Mouse (Mus musculus) midbrain, embryonic 16.5 days (tissue): Measurements from ENCODE around the gene Olfr642. TPM values are rescaled to one million over a fixed set of nuclear protein-coding genes. Genes with fewer than 3 reads are reported as not detected.

Experiments
- ATAC-seq: fragments of 200-750 bp; cut with Nextera tagmentation; 2 replicates; pipeline ENCODE4 v1.8.0; 2017; ENCODE audit warnings: moderate TSS enrichment
- H3K27ac ChIP-seq: fragments of 300-500 bp; sonication (generic); 2 replicates; pipeline ENCODE4 v1.5.1; 2014; ENCODE audit warnings: mild to moderate bottlenecking, low read length, mixed read lengths
- H3K27me3 ChIP-seq: fragments of 300-500 bp; sonication (generic); 2 replicates; pipeline ENCODE4 v1.6.1; 2014; ENCODE audit warnings: low read depth, low read length, mixed read lengths; ENCODE audit not compliant: control insufficient read depth, insufficient read depth
- H3K36me3 ChIP-seq: fragments of 300-500 bp; sonication (generic); 2 replicates; pipeline ENCODE4 v1.6.1; 2014; ENCODE audit warnings: mild to moderate bottlenecking, low read length, moderate library complexity, mixed read lengths; ENCODE audit not compliant: control insufficient read depth, insufficient read depth
- H3K4me1 ChIP-seq: fragments of 300-500 bp; sonication (generic); 2 replicates; pipeline ENCODE4 v1.6.1; 2014; ENCODE audit warnings: mild to moderate bottlenecking, low read length, mixed read lengths; ENCODE audit not compliant: control insufficient read depth, insufficient read depth
- H3K4me2 ChIP-seq: fragments of 300-500 bp; sonication (generic); 2 replicates; pipeline ENCODE4 v1.6.1; 2014; ENCODE audit warnings: mild to moderate bottlenecking, low read length, mixed read lengths
- H3K4me3 ChIP-seq: fragments of 300-500 bp; sonication (generic); 2 replicates; pipeline ENCODE4 v1.5.1; 2014; ENCODE audit warnings: low read depth, mild to moderate bottlenecking, low read length, moderate library complexity, mixed read lengths
- H3K9ac ChIP-seq: fragments of 300-500 bp; sonication (generic); 2 replicates; pipeline ENCODE4 v1.6.1; 2014; ENCODE audit warnings: low read depth, low read length, mixed read lengths
- H3K9me3 ChIP-seq: fragments of 300-500 bp; sonication (generic); replicated peaks from 2 replicates; pipeline ENCODE4 v1.6.1; 2014; ENCODE audit warnings: mild to moderate bottlenecking, low read length, mixed read lengths; ENCODE audit not compliant: control insufficient read depth, poor library complexity, severe bottlenecking
- WGBS: fragments of 180-500 bp; shearing (Covaris S2); extraction: QIAGEN DNeasy Blood & Tissue Kit; methylation state at CpG from one replicate; pipeline ENCODE4 v1.1.7; 2014; 5-methylcytosine and 5-hydroxymethylcytosine counted together
- polyA plus RNA-seq: library from polyadenylated mRNA; unstranded; fragments of >200 nt; fragmentation: Nextera tagmentation; extraction: Ambion mirVana; gene quantifications from 2 replicates; pipeline ENCODE4 v1.2.1, GENCODE M21; 2015

The Olfr642 gene
- polyA plus RNA-seq, 1 experiment from 2014 or later = not detected

DNA sequence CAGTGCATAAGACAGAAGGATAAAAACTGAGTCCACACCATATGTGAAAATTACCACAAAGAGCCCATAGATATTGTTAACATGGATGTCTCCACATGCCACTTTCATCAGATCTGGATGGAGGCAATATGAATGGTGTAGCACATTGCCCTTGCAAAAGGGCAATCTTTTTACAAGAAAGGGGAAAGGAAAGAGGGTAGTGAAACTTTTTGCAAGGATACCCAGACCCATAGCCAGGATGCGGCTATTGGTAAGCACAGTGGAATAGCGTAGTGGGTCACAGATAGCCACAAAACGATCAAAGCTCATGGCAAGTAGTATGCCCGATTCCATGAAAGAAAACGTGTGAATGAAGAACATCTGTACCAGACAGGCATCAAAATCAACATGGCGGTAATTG lies 30.8 kb downstream of the Olfr642 start:
- Histone ChIP-seq H3K27ac (no peak overlapping the region), H3K4me1 (no peaks in the 10 kb centered on the region), H3K4me3 (no peak overlapping the region), H3K9ac (no peak overlapping the region), H3K4me2 (no peak overlapping the region), H3K27me3 (no peaks in the 10 kb centered on the region), H3K9me3 (no peaks in the 10 kb centered on the region), H3K36me3 (no peaks in the 10 kb centered on the region)
- 87% methylated on average over 6 of the region's 6 CpGs for WGBS
- no peak for ATAC-seq

DNA sequence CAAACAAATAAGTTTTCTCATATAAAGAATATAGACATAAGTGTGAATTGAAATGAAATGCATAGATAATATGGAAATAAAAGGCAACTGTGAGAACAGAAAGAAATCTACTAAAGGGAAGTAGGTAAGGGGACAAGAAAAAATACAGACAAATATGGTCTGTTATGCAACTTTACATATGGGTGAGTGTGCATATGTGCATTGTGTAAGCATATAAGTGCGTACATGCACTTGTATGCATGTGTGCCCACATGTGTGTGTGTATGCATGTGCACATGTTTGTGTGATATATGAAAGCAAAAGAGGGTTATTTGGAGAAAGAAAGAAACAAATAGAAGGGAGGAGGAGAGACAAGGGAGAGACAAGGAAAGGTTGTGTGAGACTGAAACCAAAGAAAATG lies 33.5 kb downstream of the Olfr642 start:
- no peak overlapping the region for H3K4me3 ChIP-seq
- H3K27me3 ChIP-seq = no peaks in the 10 kb centered on the region
- H3K9ac ChIP-seq = no peak overlapping the region
- H3K4me2 ChIP-seq = no peak overlapping the region
- H3K36me3 ChIP-seq = no peaks in the 10 kb centered on the region
- H3K9me3 ChIP-seq = no peaks in the 10 kb centered on the region
- no peak overlapping the region for H3K27ac ChIP-seq
- 88% methylated on average over 1 of the region's 1 CpGs for WGBS
- ATAC-seq = no peak
- no peaks in the 10 kb centered on the region for H3K4me1 ChIP-seq

DNA sequence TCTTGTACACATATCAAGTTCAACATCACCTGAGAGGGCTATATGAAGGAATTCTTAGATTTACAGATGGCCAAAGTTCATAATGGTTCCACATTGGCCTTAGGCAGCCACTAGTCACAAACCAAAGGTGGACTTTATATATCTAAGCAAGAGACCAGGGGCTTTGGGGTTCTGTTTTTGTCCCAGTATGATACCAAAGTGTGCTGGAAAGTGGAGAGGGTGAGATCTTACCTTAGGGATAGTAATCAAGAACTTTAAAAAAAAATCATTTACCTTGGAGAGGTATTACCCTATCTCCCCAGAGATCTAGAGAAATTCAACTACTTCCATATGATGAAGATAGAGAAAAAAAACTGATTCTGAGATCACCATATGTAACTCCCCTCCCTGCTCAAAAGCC lies 35.3 kb downstream of the Olfr642 start, which contains the start of gene Olfr639:
Gene Olfr639, minus strand, starts transcription at position 101 of the 400 bp plus-strand sequence.
- H3K27ac ChIP-seq = no peak within 1 kb of the TSS
- H3K9me3 ChIP-seq = no peaks in the 10 kb centered on the region
- ATAC-seq = no peak

DNA sequence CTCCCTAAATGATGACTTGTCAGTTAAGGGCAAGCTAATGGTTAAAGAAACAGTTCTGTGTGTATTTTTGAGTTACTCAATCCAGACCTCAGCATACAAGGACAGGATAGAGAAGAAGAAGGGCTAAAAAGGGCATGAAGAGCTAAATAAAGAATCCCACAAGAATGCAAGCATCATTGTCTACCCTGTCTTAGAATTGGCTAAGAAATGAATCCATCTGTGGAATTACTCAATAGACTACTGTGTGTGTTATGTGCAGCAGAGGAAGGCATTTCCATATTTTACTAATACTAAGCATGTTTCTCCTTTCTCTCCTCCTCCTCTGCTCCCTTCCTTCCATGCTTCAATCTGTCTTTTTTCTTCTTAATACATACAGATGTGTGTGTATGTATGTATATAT lies 53.3 kb downstream of the Olfr642 start:
- H3K4me1 ChIP-seq = no peaks in the 10 kb centered on the region
- H3K9ac ChIP-seq = no peak overlapping the region
- H3K4me3 ChIP-seq = no peak overlapping the region
- no peaks in the 10 kb centered on the region for H3K9me3 ChIP-seq
- no peak overlapping the region for H3K4me2 ChIP-seq
- H3K27me3 ChIP-seq = no peaks in the 10 kb centered on the region
- no peak for ATAC-seq
- H3K27ac ChIP-seq = no peak overlapping the region
- H3K36me3 ChIP-seq = no peaks in the 10 kb centered on the region

More for the DNA sequence above, 35.3 kb downstream of the Olfr642 start, which contains the start of gene Olfr639:
- Histone ChIP-seq H3K36me3 (no peaks in the 10 kb centered on the region), H3K9ac (no peak within 1 kb of the TSS), H3K4me1 (no peaks in the 10 kb centered on the region), H3K27me3 (no peaks in the 10 kb centered on the region), H3K4me2 (no peak within 1 kb of the TSS), H3K4me3 (no peak within 1 kb of the TSS)

DNA sequence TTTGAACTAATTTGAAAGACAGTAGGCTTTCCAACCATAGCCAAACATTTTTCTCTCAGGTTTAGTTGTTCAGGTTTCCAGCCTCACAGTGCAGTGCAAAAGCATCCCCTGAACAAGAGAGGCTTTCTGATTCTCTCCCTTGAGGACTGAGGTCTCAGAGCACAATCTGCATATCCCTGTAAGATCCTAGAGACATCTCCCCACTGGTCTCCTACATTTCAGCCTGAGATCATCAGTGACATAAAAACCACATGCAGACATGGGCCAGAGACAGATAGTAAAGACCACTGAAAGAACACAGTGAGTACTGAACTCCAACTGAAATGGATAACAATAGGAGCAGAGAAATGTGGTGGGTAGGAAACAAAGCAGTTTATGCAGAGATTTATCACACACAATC lies 54.0 kb downstream of the Olfr642 start, which contains the start of gene Olfr638:
Gene Olfr638, plus strand, starts transcription at position 301 of the 400 bp plus-strand sequence.
- Histone ChIP-seq H3K4me2 (no peak within 1 kb of the TSS), H3K4me1 (no peaks in the 10 kb centered on the region), H3K27ac (no peak within 1 kb of the TSS), H3K9me3 (no peaks in the 10 kb centered on the region), H3K4me3 (no peak within 1 kb of the TSS), H3K36me3 (no peaks in the 10 kb centered on the region), H3K9ac (no peak within 1 kb of the TSS), H3K27me3 (no peaks in the 10 kb centered on the region)
- ATAC-seq = no peak

Other genes with a start within 250 kb of the Olfr642 start
- gene Hbb-bt, start 238.7 kb downstream of the Olfr642 start, polyA plus RNA-seq = 1,229 and 1,369 TPM in 2 replicates
- 4,227 and 4,621 TPM in 2 replicates for gene Hbb-bs, start 224.6 kb downstream of the Olfr642 start, polyA plus RNA-seq
- gene Hbb-bh2, start 212.1 kb downstream of the Olfr642 start, polyA plus RNA-seq = not detected in 2 replicates
- not detected in 2 replicates for gene Hbb-bh1, start 209.5 kb downstream of the Olfr642 start, polyA plus RNA-seq
- gene Hbb-y, start 199.4 kb downstream of the Olfr642 start, polyA plus RNA-seq = 6.2 and 23.2 TPM in 2 replicates
- not detected in 2 replicates for gene Olfr66, start 166.4 kb downstream of the Olfr642 start, polyA plus RNA-seq
- gene Olfr64, start 158.2 kb downstream of the Olfr642 start, polyA plus RNA-seq = not detected in 2 replicates
- not detected in 2 replicates for gene Olfr65, start 149.2 kb downstream of the Olfr642 start, polyA plus RNA-seq
- gene Olfr631, start 123.8 kb downstream of the Olfr642 start, polyA plus RNA-seq = not detected in 2 replicates
- gene Olfr632, start 118.3 kb downstream of the Olfr642 start, polyA plus RNA-seq = not detected in 2 replicates
- gene Olfr633, start 108.2 kb downstream of the Olfr642 start, polyA plus RNA-seq = not detected in 2 replicates
- 0.03 TPM in 1 of 2 replicates, not detected in the other for gene Olfr635, start 81.5 kb downstream of the Olfr642 start, polyA plus RNA-seq
- not detected in 2 replicates for gene Olfr638, start 53.9 kb downstream of the Olfr642 start, polyA plus RNA-seq
- gene Olfr639, start 35.4 kb downstream of the Olfr642 start, polyA plus RNA-seq = 0.04 TPM in 1 of 2 replicates, not detected in the other
- not detected in 2 replicates for gene Olfr640, start 27.1 kb downstream of the Olfr642 start, polyA plus RNA-seq
- not detected in 2 replicates for gene Olfr641, start 17.2 kb downstream of the Olfr642 start, polyA plus RNA-seq
- gene 4930516K23Rik, start 8.8 kb upstream of the Olfr642 start, polyA plus RNA-seq = not detected in 2 replicates
- gene Olfr644, start 19.2 kb upstream of the Olfr642 start, polyA plus RNA-seq = not detected in 2 replicates
- not detected in 2 replicates for gene Olfr645, start 32.8 kb upstream of the Olfr642 start, polyA plus RNA-seq
- not detected in 2 replicates for gene Olfr646, start 52.2 kb upstream of the Olfr642 start, polyA plus RNA-seq
- gene Ubqln5, start 77.2 kb upstream of the Olfr642 start, polyA plus RNA-seq = not detected in 2 replicates
- not detected in 2 replicates for gene Olfr643, start 84.7 kb upstream of the Olfr642 start, polyA plus RNA-seq
- gene Ubqln3, start 90.6 kb upstream of the Olfr642 start, polyA plus RNA-seq = not detected in 2 replicates
- gene Ubqlnl, start 97.9 kb upstream of the Olfr642 start, polyA plus RNA-seq = not detected in 2 replicates
- gene Olfm5, start 112.2 kb upstream of the Olfr642 start, polyA plus RNA-seq = not detected in 2 replicates
- 0.66 and 0.67 TPM in 2 replicates for gene Olfr648, start 130.7 kb upstream of the Olfr642 start, polyA plus RNA-seq
- not detected in 2 replicates for gene Olfr649, start 143.3 kb upstream of the Olfr642 start, polyA plus RNA-seq
- gene Trim6, start 166.1 kb upstream of the Olfr642 start, polyA plus RNA-seq = 0.35 and 0.46 TPM in 2 replicates
- 0.76 and 0.89 TPM in 2 replicates for gene Trim34a, start 191.8 kb upstream of the Olfr642 start, polyA plus RNA-seq
- 0.12 and 0.21 TPM in 2 replicates for gene Trim5, start 235.4 kb upstream of the Olfr642 start, polyA plus RNA-seq